Mouse (Mus musculus) myocyte (in vitro differentiated cells): ENCODE results near the gene Fuca2.

Source experiments
- CEBPB ChIP-seq: IDR thresholded peaks from 2 replicates; pipeline ENCODE4 v1.6.1; 2011; ENCODE audit warnings: mild to moderate bottlenecking, moderate library complexity; ENCODE audit not compliant: poor library complexity, insufficient read depth, severe bottlenecking
- E2F4 ChIP-seq: IDR thresholded peaks from one replicate; pipeline ENCODE4 v1.6.1; 2011; ENCODE audit warnings: mild to moderate bottlenecking, control low read depth, moderate library complexity; ENCODE audit not compliant: insufficient read depth
- MAX ChIP-seq: IDR thresholded peaks from one replicate; pipeline ENCODE4 v1.6.1; 2011; ENCODE audit warnings: low read depth, mild to moderate bottlenecking, control low read depth
- MYOD1 ChIP-seq, 3 experiments: IDR thresholded peaks; one replicate each; pipeline ENCODE4 v1.6.1; 2011; ENCODE audit warnings: control low read depth in 2 of 3, low read depth in 2 of 3, mild to moderate bottlenecking in 2 of 3, moderate library complexity in 1 of 3; ENCODE audit not compliant: insufficient read length in 2 of 3, control insufficient read depth in 1 of 3
- MYOG ChIP-seq, 3 experiments: IDR thresholded peaks; one replicate each; pipeline ENCODE4 v1.6.1; 2011; ENCODE audit warnings: control low read depth in 2 of 3, low read depth in 2 of 3, mild to moderate bottlenecking in 2 of 3; ENCODE audit not compliant: insufficient read length in 2 of 3, control insufficient read depth in 1 of 3, insufficient read depth in 1 of 3
- POLR2A ChIP-seq: IDR thresholded peaks from one replicate; pipeline ENCODE4 v1.6.1; 2011; ENCODE audit warnings: low read depth, mild to moderate bottlenecking, control low read depth, moderate library complexity; ENCODE audit not compliant: insufficient read length
- POLR2AphosphoS2 ChIP-seq: IDR thresholded peaks from one replicate; pipeline ENCODE4 v1.6.1; 2011; ENCODE audit warnings: low read depth, control low read depth; ENCODE audit not compliant: insufficient read length
- REST ChIP-seq: IDR thresholded peaks from one replicate; pipeline ENCODE4 v1.6.1; 2011; ENCODE audit warnings: mild to moderate bottlenecking, control low read depth, moderate library complexity; ENCODE audit not compliant: insufficient read depth, insufficient read length
- SRF ChIP-seq: IDR thresholded peaks from one replicate; pipeline ENCODE4 v1.6.1; 2011; ENCODE audit warnings: low read depth; ENCODE audit not compliant: control insufficient read depth, insufficient read length
- TCF12 ChIP-seq: IDR thresholded peaks from one replicate; pipeline ENCODE4 v1.6.1; 2011; ENCODE audit warnings: mild to moderate bottlenecking, control low read depth; ENCODE audit not compliant: poor library complexity, insufficient read depth, severe bottlenecking
- USF1 ChIP-seq: IDR thresholded peaks from one replicate; pipeline ENCODE4 v1.6.1; 2011; ENCODE audit warnings: low read depth, mild to moderate bottlenecking, control low read depth, moderate library complexity

- TF ChIP-seq USF1 (no peak), POLR2A (no peak), POLR2AphosphoS2 (no peak), MAX (no peak), MYOD1 (IDR thresholded peaks at IDR 0.05; ENCODE audit: control insufficient read depth in 1 of 3, insufficient read length in 2 of 3, low read depth in 2 of 3) (no peak), E2F4 (no peak), CEBPB (no peak), SRF (no peak), REST (no peak), TCF12 (no peak), MYOG (IDR thresholded peaks at IDR 0.05; ENCODE audit: control insufficient read depth in 1 of 3, insufficient read depth in 1 of 3, insufficient read length in 2 of 3, low read depth in 2 of 3) (no peak)
Measured at GRCm38 (mm10) chr10:13554316-13554715, 55.0 kb downstream of the Fuca2 start.
